Mouse (Mus musculus) E14TG2a.4 (cell line): ENCODE results near the gene Prrg4.

Experiments
- H3K27me3 ChIP-seq: 2 replicates; pipeline ENCODE4 v1.6.1; 2014; ENCODE audit warnings: low read length, control low read depth; ENCODE audit not compliant: insufficient read depth
- H3K36me3 ChIP-seq: 2 replicates; pipeline ENCODE4 v1.6.1; 2014; ENCODE audit warnings: low read length, control low read depth; ENCODE audit not compliant: insufficient read depth
- H3K4me1 ChIP-seq: replicated peaks from 2 replicates; pipeline ENCODE4 v1.6.1; 2014; ENCODE audit warnings: low read depth, low read length, control low read depth
- H3K4me3 ChIP-seq: replicated peaks from 2 replicates; pipeline ENCODE4 v1.5.1; 2014; ENCODE audit warnings: mild to moderate bottlenecking, low read length
- H3K9me3 ChIP-seq: 2 replicates; pipeline ENCODE4 v1.6.1; 2014; ENCODE audit warnings: low read length, control low read depth
- CTCF ChIP-seq: conservative IDR thresholded peaks from 2 replicates; pipeline ENCODE4 v1.5.1; 2014; ENCODE audit warnings: low read length
- NANOG ChIP-seq: IDR thresholded peaks from 2 replicates; pipeline ENCODE4 v1.6.1; 2014; ENCODE audit warnings: borderline replicate concordance, low read length, mixed read lengths
- POU5F1 ChIP-seq: IDR thresholded peaks from 2 replicates; pipeline ENCODE4 v1.6.1; 2014; ENCODE audit warnings: low read length, borderline replicate concordance

The Prrg4 gene

GRCm38 (mm10) chr2:104817555-104818330 lies 31.9 kb downstream of the Prrg4 start:
- Histone ChIP-seq H3K4me1 (peaks cover 49% of the 10 kb centered on the region), H3K36me3 (no peaks in the 10 kb centered on the region), H3K4me3 (peak overlapping the region; percentile 94), H3K27me3 (no peaks in the 10 kb centered on the region), H3K9me3 (no peaks in the 10 kb centered on the region)
- no peak for TF ChIP-seq POU5F1
- peak; percentile 55; the same call in 1 of the 2 replicates for TF ChIP-seq NANOG
- TF ChIP-seq CTCF: no peak

- TF ChIP-seq CTCF (peak; percentile 11; the same call in 1 of the 2 replicates), POU5F1 (no peak), NANOG (no peak)
- H3K27me3 ChIP-seq: no peaks in the 10 kb centered on the region
- H3K9me3 ChIP-seq: no peaks in the 10 kb centered on the region
- H3K4me3 ChIP-seq: peak overlapping the region; percentile 94
- peaks cover 57% of the 10 kb centered on the region for H3K4me1 ChIP-seq
- no peaks in the 10 kb centered on the region for H3K36me3 ChIP-seq
Measured at GRCm38 (mm10) chr2:104816866-104817439, 32.7 kb downstream of the Prrg4 start.

GRCm38 (mm10) chr2:104816371-104816827 lies 33.3 kb downstream of the Prrg4 start, which contains the start of gene Qser1:
TSS of gene Qser1 (minus strand) at chr2:104816760.
- no peaks in the 10 kb centered on the region for H3K27me3 ChIP-seq
- TF ChIP-seq CTCF (no peak), NANOG (no peak), POU5F1 (no peak)
- peaks cover 62% of the 10 kb centered on the region for H3K4me1 ChIP-seq
- H3K4me3 ChIP-seq: peak within 1 kb of the TSS; percentile 94
- H3K36me3 ChIP-seq: no peaks in the 10 kb centered on the region
- H3K9me3 ChIP-seq: no peaks in the 10 kb centered on the region

GRCm38 (mm10) chr2:104815561-104816370 lies 33.9 kb downstream of the Prrg4 start:
- H3K9me3 ChIP-seq: no peaks in the 10 kb centered on the region
- H3K36me3 ChIP-seq: no peaks in the 10 kb centered on the region
- TF ChIP-seq CTCF (no peak), NANOG (no peak), POU5F1 (no peak)

GRCm38 (mm10) chr2:104814181-104814951 lies 35.3 kb downstream of the Prrg4 start:
- H3K36me3 ChIP-seq: peaks cover 14% of the 10 kb centered on the region
- peaks cover 66% of the 10 kb centered on the region for H3K4me1 ChIP-seq
- no peaks in the 10 kb centered on the region for H3K9me3 ChIP-seq
- H3K4me3 ChIP-seq: peak overlapping the region; percentile 94
- no peak for TF ChIP-seq CTCF
- H3K27me3 ChIP-seq: no peaks in the 10 kb centered on the region

More at GRCm38 (mm10) chr2:104815561-104816370, 33.9 kb downstream of the Prrg4 start:
- H3K27me3 ChIP-seq: no peaks in the 10 kb centered on the region
- H3K4me3 ChIP-seq: peak overlapping the region; percentile 94
- H3K4me1 ChIP-seq: peaks cover 63% of the 10 kb centered on the region

GRCm38 (mm10) chr2:104805435-104805834 lies 44.2 kb downstream of the Prrg4 start:
- Histone ChIP-seq H3K4me3 (no peak overlapping the region), H3K27me3 (no peaks in the 10 kb centered on the region), H3K9me3 (no peaks in the 10 kb centered on the region), H3K4me1 (peaks cover 53% of the 10 kb centered on the region), H3K36me3 (peaks cover 40% of the 10 kb centered on the region)
- TF ChIP-seq CTCF (no peak), POU5F1 (no peak)
